Mouse (Mus musculus) CH12.LX (cell line): Measurements from ENCODE around the gene Tmod3. TPM values are rescaled to one million over a fixed set of nuclear protein-coding genes. Genes with fewer than 3 reads are reported as not detected.
"Not testable (repeated sequence)": the region's sequence is repeated elsewhere in the genome, so short reads cannot be mapped to it uniquely, and the experiment has no call there.

ENCODE experiments used
- DNase-seq: peaks from one replicate; pipeline ENCODE4 v3.0.0-alpha.2; 2013; ENCODE audit errors: extremely low read depth
- H3K27ac ChIP-seq: 2 replicates; pipeline ENCODE4 v1.5.1; 2012; ENCODE audit warnings: low read depth, mild to moderate bottlenecking, control low read depth, moderate library complexity; ENCODE audit not compliant: insufficient read depth
- H3K27me3 ChIP-seq: replicated peaks from 2 replicates; pipeline ENCODE3; 2012; ENCODE audit warnings: inconsistent platforms
- H3K36me3 ChIP-seq, 2 experiments: replicated peaks in 1 of 2; 2 replicates each; pipeline versions ENCODE3 to v1.6.1; 2012; ENCODE audit warnings: inconsistent platforms in 1 of 2, low read length in 1 of 2, mild to moderate bottlenecking in 1 of 2, mixed read lengths in 1 of 2, moderate library complexity in 1 of 2; ENCODE audit not compliant: control insufficient read depth in 1 of 2, insufficient read depth in 1 of 2
- H3K4me1 ChIP-seq, 2 experiments: 2 replicates each; pipeline ENCODE4 v1.6.1; 2012; ENCODE audit warnings: inconsistent platforms in 1 of 2, moderate library complexity in 1 of 2; ENCODE audit not compliant: insufficient read depth in 2 of 2, control insufficient read depth in 1 of 2
- H3K4me2 ChIP-seq: 2 replicates; pipeline ENCODE4 v1.6.1; 2012; ENCODE audit warnings: low read depth, mild to moderate bottlenecking, control low read depth; ENCODE audit not compliant: poor library complexity, insufficient read depth, severe bottlenecking
- H3K4me3 ChIP-seq, 3 experiments: fragments of 150-350 bp in 1 of 3; sonication (generic) in 1 of 3; replicated peaks in 1 of 3; 2 replicates each; pipeline versions ENCODE3 to v1.5.1; 2011 to 2012; ENCODE audit warnings: low read depth in 2 of 3, low read length in 2 of 3, mild to moderate bottlenecking in 2 of 3, moderate library complexity in 2 of 3, control low read depth in 1 of 3, improper control_type of control experiment in 1 of 3, inconsistent platforms in 1 of 3, mixed read lengths in 1 of 3; ENCODE audit not compliant: poor library complexity in 1 of 3
- H3K79me2 ChIP-seq: replicated peaks from 2 replicates; pipeline ENCODE4 v1.6.1; 2012; ENCODE audit warnings: mild to moderate bottlenecking, moderate library complexity; ENCODE audit not compliant: control insufficient read depth, poor library complexity, insufficient read depth, severe bottlenecking; ENCODE audit errors: extremely low read depth
- H3K9ac ChIP-seq: 2 replicates; pipeline ENCODE4 v1.6.1; 2012; ENCODE audit warnings: low read depth, mild to moderate bottlenecking, control low read depth, moderate library complexity; ENCODE audit not compliant: insufficient read depth
- H3K9me3 ChIP-seq: replicated peaks from 2 replicates; pipeline ENCODE3; 2012; ENCODE audit warnings: low read length, inconsistent platforms, mixed read lengths
- CTCF ChIP-seq, 2 experiments: IDR thresholded peaks in 1 of 2; conservative IDR thresholded peaks in 1 of 2; 2 replicates each; pipeline ENCODE4 v1.5.1; 2011 to 2012; ENCODE audit warnings: low read depth in 2 of 2, low read length in 2 of 2, improper control_type of control experiment in 1 of 2, inconsistent platforms in 1 of 2, mild to moderate bottlenecking in 1 of 2, moderate library complexity in 1 of 2
- GABPA ChIP-seq: IDR thresholded peaks from 2 replicates; pipeline ENCODE4 v1.6.1; 2012; ENCODE audit warnings: low read depth, low read length, improper control_type of control experiment, inconsistent platforms; ENCODE audit not compliant: insufficient replicate concordance
- IRF4 ChIP-seq: IDR thresholded peaks from 2 replicates; pipeline ENCODE4 v1.6.1; 2014; ENCODE audit warnings: low read depth, mild to moderate bottlenecking, inconsistent platforms, low read length, improper control_type of control experiment
- JUN ChIP-seq: IDR thresholded peaks from 2 replicates; pipeline ENCODE4 v1.6.1; 2011; ENCODE audit warnings: low read depth, mild to moderate bottlenecking, low read length, improper control_type of control experiment, moderate library complexity; ENCODE audit not compliant: insufficient read depth
- KAT2A ChIP-seq: IDR thresholded peaks from 2 replicates; pipeline ENCODE4 v1.6.1; 2012; ENCODE audit warnings: low read length, improper control_type of control experiment, inconsistent platforms; ENCODE audit not compliant: insufficient replicate concordance
- MEF2A ChIP-seq: IDR thresholded peaks from 2 replicates; pipeline ENCODE4 v1.6.1; 2014; ENCODE audit warnings: low read depth, mild to moderate bottlenecking, inconsistent platforms, low read length, improper control_type of control experiment, borderline replicate concordance
- MXI1 ChIP-seq: IDR thresholded peaks from 2 replicates; pipeline ENCODE4 v1.6.1; 2011; ENCODE audit warnings: mild to moderate bottlenecking, low read depth, low read length, improper control_type of control experiment
- MYC ChIP-seq: IDR thresholded peaks from 2 replicates; pipeline ENCODE4 v1.6.1; 2011; ENCODE audit warnings: low read depth, mild to moderate bottlenecking, improper control_type of control experiment, low read length
- NRF1 ChIP-seq: IDR thresholded peaks from 2 replicates; pipeline ENCODE4 v1.6.1; 2014; ENCODE audit warnings: low read depth, mild to moderate bottlenecking, inconsistent platforms, low read length, improper control_type of control experiment, moderate library complexity
- RAD21 ChIP-seq: IDR thresholded peaks from 2 replicates; pipeline ENCODE4 v1.6.1; 2011; ENCODE audit warnings: low read depth, mild to moderate bottlenecking, low read length, improper control_type of control experiment, moderate library complexity
- RCOR1 ChIP-seq: conservative IDR thresholded peaks from 2 replicates; pipeline ENCODE4 v1.6.1; 2012; ENCODE audit warnings: low read depth, mild to moderate bottlenecking, inconsistent platforms, low read length, improper control_type of control experiment
- SIN3A ChIP-seq: IDR thresholded peaks from 2 replicates; pipeline ENCODE4 v1.6.1; 2012; ENCODE audit warnings: low read length, improper control_type of control experiment, inconsistent platforms
- TBP ChIP-seq: conservative IDR thresholded peaks from 2 replicates; pipeline ENCODE4 v1.6.1; 2011; ENCODE audit warnings: low read depth, low read length, improper control_type of control experiment
- UBTF ChIP-seq: IDR thresholded peaks from 2 replicates; pipeline ENCODE4 v1.6.1; 2012; ENCODE audit warnings: low read depth, mild to moderate bottlenecking, inconsistent platforms, low read length, improper control_type of control experiment, moderate library complexity
- USF1 ChIP-seq: IDR thresholded peaks from 2 replicates; pipeline ENCODE4 v1.6.1; 2014; ENCODE audit warnings: low read depth, mild to moderate bottlenecking, inconsistent platforms, low read length, improper control_type of control experiment
- USF2 ChIP-seq: conservative IDR thresholded peaks from 2 replicates; pipeline ENCODE4 v1.6.1; 2011; ENCODE audit warnings: low read depth, low read length, improper control_type of control experiment
- ZNF384 ChIP-seq: IDR thresholded peaks from 2 replicates; pipeline ENCODE4 v1.6.1; 2012; ENCODE audit warnings: low read depth, low read length, improper control_type of control experiment, inconsistent platforms
- dilution Hi-C: fragments of 300-500 bp; cut with MboI; formaldehyde crosslinking; loops from 2 replicates; pipeline ENCODE4 v1.14.3; 2020; ENCODE audit warnings: low sequenced_read_pairs; ENCODE audit not compliant: extremely low pct_unique_long_range_greater_than_20kb, extremely low pct_ligation_motif_present
- in situ Hi-C: fragments of 300-500 bp; cut with MboI; formaldehyde crosslinking; loops from 3 replicates; pipeline ENCODE4 v1.14.3; 2019; ENCODE audit warnings: low sequenced_read_pairs, low pct_ligation_motif_present, low pct_unique_long_range_greater_than_20kb, mixed read lengths
- polyA plus RNA-seq: library from polyadenylated mRNA; unstranded; fragments of >175 nt; gene quantifications from 2 replicates; pipeline ENCODE4 v1.2.1, GENCODE M21; 2012; ENCODE audit warnings: low read depth; ENCODE audit not compliant: insufficient read length
- total RNA-seq, 2 experiments: library from RNA; depleted of rRNA; stranded (reverse); fragments of 300-350 nt in 1 of 2; fragments of >200 nt in 1 of 2; gene quantifications; 2 replicates each; pipeline ENCODE4 v1.2.3; 2012 to 2014

Tmod3 gene
- total and polyA plus RNA-seq, 3 experiments = 40.5 to 71.0 (median 52.0) TPM

DNA sequence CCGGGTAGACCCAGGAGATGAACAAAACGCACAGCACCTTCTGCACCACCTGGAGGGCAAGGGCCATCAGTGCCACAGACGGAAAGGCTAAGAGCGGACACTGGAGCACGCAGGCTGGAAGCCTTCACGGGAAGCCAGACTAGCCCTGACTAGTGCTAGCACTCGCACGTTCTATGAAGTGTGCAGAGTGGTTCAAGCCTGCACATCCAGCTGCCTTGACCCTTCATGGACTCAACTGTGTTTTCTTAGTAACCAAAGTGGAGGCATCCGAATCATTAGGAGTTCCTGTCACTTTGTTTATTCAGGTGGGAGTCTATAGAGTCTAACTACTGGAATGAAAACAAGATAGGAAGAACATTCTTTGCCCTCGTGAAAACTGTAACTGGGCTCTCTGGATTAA lies 63.5 kb downstream of the Tmod3 start:
- H3K27ac ChIP-seq = no peak overlapping the region
- dilution Hi-C loops = no loop called here
- no peak overlapping the region for H3K4me3 ChIP-seq
- no peaks in the 10 kb centered on the region for H3K27me3 ChIP-seq
- TF ChIP-seq MYC = no peak
- TF ChIP-seq GABPA = no peak
- TF ChIP-seq IRF4 = no peak
- TF ChIP-seq SIN3A = no peak
- no peak for TF ChIP-seq ZNF384
- no peak for TF ChIP-seq MXI1
- no peak for TF ChIP-seq NRF1
- TF ChIP-seq RAD21 = no peak
- no peak for TF ChIP-seq RCOR1
- no peak for TF ChIP-seq UBTF
- no peak for TF ChIP-seq TBP
- no peak for TF ChIP-seq KAT2A
- TF ChIP-seq USF1 = no peak
- TF ChIP-seq USF2 = no peak
- no peak for TF ChIP-seq CTCF (conservative IDR thresholded peaks at IDR 0.05 in 1 of 2, IDR thresholded peaks at IDR 0.05 in 1 of 2; ENCODE audit: low read depth in 2 of 2, low read length in 2 of 2)
- no peak for TF ChIP-seq JUN
- in situ Hi-C loops = no loop called here
- H3K36me3 ChIP-seq = peaks cover 20 to 41% of the 10 kb centered on the region in 2 experiments
- H3K4me1 ChIP-seq = peaks cover 0 to 18% of the 10 kb centered on the region in 2 experiments; a peak in 2 of 4 replicates
- no peak for DNase-seq
- H3K9ac ChIP-seq = no peak overlapping the region
- H3K9me3 ChIP-seq = peaks cover 3% of the 10 kb centered on the region
- no peak overlapping the region for H3K4me2 ChIP-seq
- H3K79me2 ChIP-seq = no peaks in the 10 kb centered on the region

DNA sequence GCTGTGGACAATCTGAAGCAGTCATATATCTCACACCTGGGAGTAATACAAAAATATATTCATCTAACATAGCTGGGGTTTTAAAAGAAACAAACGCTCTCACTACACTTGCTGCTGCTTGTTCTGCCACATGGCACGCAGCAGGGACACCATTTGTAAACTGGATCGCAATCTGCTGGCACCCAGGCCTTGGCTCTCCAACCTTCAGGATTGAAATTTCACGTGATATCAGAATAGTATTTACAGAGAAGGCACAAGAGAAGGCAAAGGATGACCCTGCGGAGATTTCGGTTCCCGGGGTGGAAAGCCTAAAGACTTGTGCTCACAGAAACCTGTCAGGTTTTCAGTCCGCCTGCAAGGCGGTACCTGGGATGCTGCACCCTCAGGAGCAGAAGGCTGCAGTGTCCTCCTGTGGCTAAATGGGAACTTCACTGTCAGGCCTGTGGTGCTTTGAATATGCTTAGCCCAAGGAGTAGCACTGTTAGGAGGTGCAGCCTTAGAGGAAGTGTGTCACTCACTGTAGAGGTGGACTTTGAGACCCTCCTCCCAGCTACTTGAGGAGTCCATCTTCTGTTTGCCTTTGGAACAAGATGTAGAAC lies 65.0 kb downstream of the Tmod3 start:
- Histone ChIP-seq H3K79me2 (no peaks in the 10 kb centered on the region), H3K9me3 (peaks cover 3% of the 10 kb centered on the region), H3K36me3 (peaks cover 15 to 31% of the 10 kb centered on the region in 2 experiments), H3K4me1 (peaks cover 0 to 18% of the 10 kb centered on the region in 2 experiments; a peak in 2 of 4 replicates), H3K27me3 (no peaks in the 10 kb centered on the region), H3K9ac (no peak overlapping the region), H3K27ac (no peak overlapping the region), H3K4me2 (no peak overlapping the region), H3K4me3 (no peak overlapping the region)
- in situ Hi-C loops (no loop called here), dilution Hi-C loops (no loop called here)
- no peak for TF ChIP-seq MEF2A
- peak in 1 of 2 experiments; percentile 7; a peak in 1 of 4 replicates for TF ChIP-seq CTCF (conservative IDR thresholded peaks at IDR 0.05 in 1 of 2, IDR thresholded peaks at IDR 0.05 in 1 of 2; ENCODE audit: low read depth in 2 of 2, low read length in 2 of 2)
- DNase-seq = no peak

GRCm38 (mm10) chr9:75488255-75488654 lies 71.2 kb downstream of the Tmod3 start:
- in situ Hi-C loops = not testable (repeated sequence)

More at GRCm38 (mm10) chr9:75488255-75488654, 71.2 kb downstream of the Tmod3 start:
- H3K4me1 ChIP-seq, dilution Hi-C loops, H3K4me3 ChIP-seq, H3K79me2 ChIP-seq, H3K27ac ChIP-seq, DNase-seq, H3K27me3 ChIP-seq, H3K9me3 ChIP-seq, H3K9ac ChIP-seq, H3K4me2 ChIP-seq: not testable (repeated sequence)
- peaks cover 9 to 39% of the 10 kb centered on the region in 2 experiments for H3K36me3 ChIP-seq
